Mouse (Mus musculus) liver, adult 2 months (tissue): ENCODE measurements at regions not wholly inside any gene's neighbourhood (a gene's known extent, or its start where the extent isn't known, plus 50 kb on each side); places are given as distances from the start of the nearest gene placed in this dataset.

ENCODE experiments used
- DNase-seq: peaks from one replicate; pipeline ENCODE4 v3.0.0-alpha.2; 2011; ENCODE audit warnings: low read depth, low spot score; ENCODE audit errors: extremely low read depth
- H3K27ac ChIP-seq: fragments of 200-500 bp; replicated peaks from 2 replicates; pipeline ENCODE4 v1.5.1; 2012; ENCODE audit warnings: low read depth, mild to moderate bottlenecking, control low read depth, inconsistent platforms, low read length; ENCODE audit not compliant: insufficient read depth
- H3K27me3 ChIP-seq: fragments of 200-500 bp; 2 replicates; pipeline ENCODE4 v1.6.1; 2012; ENCODE audit warnings: mild to moderate bottlenecking, moderate library complexity, low read length, inconsistent platforms; ENCODE audit not compliant: control insufficient read depth, insufficient read depth
- H3K36me3 ChIP-seq: fragments of 200-500 bp; 2 replicates; pipeline ENCODE4 v1.6.1; 2012; ENCODE audit warnings: low read length, inconsistent platforms; ENCODE audit not compliant: control insufficient read depth, insufficient read depth
- H3K4me1 ChIP-seq: fragments of 200-500 bp; 2 replicates; pipeline ENCODE4 v1.6.1; 2011; ENCODE audit warnings: low read length; ENCODE audit not compliant: control insufficient read depth, insufficient read depth
- H3K4me3 ChIP-seq: fragments of 200-500 bp; 2 replicates; pipeline ENCODE4 v1.5.1; 2011; ENCODE audit warnings: low read depth, mild to moderate bottlenecking, control low read depth, low read length, moderate library complexity; ENCODE audit not compliant: insufficient read depth
- H3K79me2 ChIP-seq: fragments of 200-500 bp; 2 replicates; pipeline ENCODE4 v1.6.1; 2012; ENCODE audit warnings: inconsistent platforms, mild to moderate bottlenecking, low read length, moderate library complexity; ENCODE audit not compliant: control insufficient read depth, insufficient read depth
- H3K9ac ChIP-seq: fragments of 200-500 bp; 2 replicates; pipeline ENCODE4 v1.6.1; 2012; ENCODE audit warnings: low read depth, mild to moderate bottlenecking, control low read depth, inconsistent platforms, low read length
- CTCF ChIP-seq: fragments of 200-500 bp; IDR thresholded peaks from 2 replicates; pipeline ENCODE4 v1.5.1; 2011; ENCODE audit warnings: low read depth, low read length, control low read depth
- POLR2A ChIP-seq: fragments of 200-500 bp; IDR thresholded peaks from 2 replicates; pipeline ENCODE4 v1.6.1; 2011; ENCODE audit warnings: low read length, control low read depth; ENCODE audit not compliant: insufficient read depth; ENCODE audit errors: extremely low read depth
- whole genome bisulfite sequencing: fragments of 180-500 bp; shearing (Covaris S2); methylation state at CpG from one replicate; pipeline ENCODE4 v1.1.7; 2018; 5-methylcytosine and 5-hydroxymethylcytosine counted together

DNA sequence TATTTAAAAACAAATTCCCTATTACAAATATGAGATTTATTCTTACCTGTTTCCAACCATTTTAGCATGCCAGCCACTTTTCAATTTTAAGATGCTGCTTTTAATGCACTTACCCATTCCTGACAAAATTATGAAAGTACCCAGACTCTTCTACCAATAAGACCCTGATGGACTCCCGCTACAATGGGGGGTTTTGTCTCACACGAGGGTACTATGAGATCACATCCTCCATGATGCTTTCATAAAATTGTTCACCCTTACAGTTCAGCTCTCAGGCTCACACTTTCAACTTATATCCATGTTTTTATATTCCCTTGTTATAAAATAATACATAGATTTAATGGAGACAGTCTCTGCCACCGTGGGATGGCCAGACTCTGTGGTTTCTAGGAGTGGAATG, 68.1 kb upstream of the Adamts18 start:
- 72% methylated on average over 3 of the region's 3 CpGs for WGBS
- no peak for DNase-seq
- Histone ChIP-seq H3K79me2 (no peaks in the 10 kb centered on the region), H3K27me3 (no peaks in the 10 kb centered on the region), H3K36me3 (no peaks in the 10 kb centered on the region), H3K4me3 (no peak overlapping the region), H3K27ac (no peak overlapping the region), H3K9ac (no peak overlapping the region), H3K4me1 (no peaks in the 10 kb centered on the region)
- TF ChIP-seq POLR2A: no peak
- TF ChIP-seq CTCF: no peak

DNA sequence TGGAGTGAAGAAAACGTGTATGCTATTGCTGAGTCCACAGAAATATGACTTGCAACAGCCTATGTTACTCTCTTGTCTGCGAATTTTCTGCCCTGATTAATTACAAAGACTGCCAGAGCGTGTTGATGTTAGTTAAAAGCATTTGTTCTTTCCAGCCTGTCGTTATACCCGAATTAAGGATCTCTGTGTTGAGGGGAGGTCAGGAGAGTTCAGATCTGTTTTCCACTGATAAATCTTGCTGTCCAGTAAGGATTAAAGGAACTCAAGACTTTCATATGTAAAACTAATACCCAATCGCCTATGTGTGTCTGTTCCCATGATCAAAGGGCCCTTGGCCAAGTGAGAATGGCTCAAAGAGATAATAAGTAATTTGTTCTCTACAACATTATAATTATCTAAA, 68.7 kb upstream of the Adamts18 start:
- Histone ChIP-seq H3K9ac (no peak overlapping the region), H3K27me3 (no peaks in the 10 kb centered on the region), H3K4me1 (no peaks in the 10 kb centered on the region), H3K36me3 (no peaks in the 10 kb centered on the region), H3K79me2 (no peaks in the 10 kb centered on the region), H3K4me3 (no peak overlapping the region), H3K27ac (no peak overlapping the region)
- WGBS: 54% methylated on average over 6 of the region's 6 CpGs
- no peak for DNase-seq
- no peak for TF ChIP-seq POLR2A
- TF ChIP-seq CTCF: no peak

DNA sequence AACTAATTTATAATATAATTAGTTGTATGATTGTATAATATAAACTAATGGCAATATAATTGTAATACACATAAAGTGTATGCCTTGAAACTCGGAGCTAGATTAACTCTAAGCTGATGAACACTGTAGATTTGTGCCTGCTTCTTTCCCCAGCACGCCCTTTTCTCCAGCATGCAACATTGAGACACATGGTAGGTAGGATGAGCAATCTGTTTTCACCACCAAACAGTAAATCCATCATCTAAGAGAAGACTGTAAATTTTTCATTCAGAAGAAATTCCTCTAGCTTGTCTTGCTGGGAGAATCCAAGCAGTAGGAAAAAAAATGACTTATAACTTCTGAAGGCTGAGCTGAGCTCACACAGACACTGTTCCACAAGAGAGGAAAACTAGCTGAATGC, 71.8 kb upstream of the Adamts18 start:
- no peaks in the 10 kb centered on the region for H3K36me3 ChIP-seq
- no peak overlapping the region for H3K9ac ChIP-seq
- H3K4me3 ChIP-seq: no peak overlapping the region
- no peaks in the 10 kb centered on the region for H3K79me2 ChIP-seq
- no peak for TF ChIP-seq CTCF
- no peak for TF ChIP-seq POLR2A
- WGBS: 60% methylated on average over 2 of the region's 2 CpGs
- no peaks in the 10 kb centered on the region for H3K27me3 ChIP-seq
- H3K4me1 ChIP-seq: no peaks in the 10 kb centered on the region
- H3K27ac ChIP-seq: no peak overlapping the region
- no peak for DNase-seq

DNA sequence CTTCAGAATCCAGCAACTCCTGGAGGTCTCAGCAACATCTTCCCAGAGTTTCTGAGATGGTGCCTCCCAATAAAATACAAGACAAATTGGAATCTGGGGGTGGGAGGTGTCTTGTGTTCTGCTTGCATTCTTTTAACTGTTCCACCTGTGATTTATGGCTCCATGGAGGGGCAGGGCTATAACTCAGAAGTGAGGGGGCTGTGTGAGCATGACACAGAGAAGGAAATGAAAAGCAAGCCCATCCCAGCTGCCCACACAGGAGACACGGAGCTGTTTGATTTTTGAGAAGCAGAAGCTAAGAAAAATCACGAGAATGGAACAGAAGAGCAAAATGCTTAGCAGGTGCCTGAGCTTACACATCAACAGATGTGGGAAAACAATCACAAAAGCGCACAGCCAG, 74.8 kb upstream of the Adamts18 start:
- H3K27me3 ChIP-seq: no peaks in the 10 kb centered on the region
- TF ChIP-seq POLR2A (no peak), CTCF (no peak)
- no peak for DNase-seq
- no peak overlapping the region for H3K27ac ChIP-seq
- H3K9ac ChIP-seq: no peak overlapping the region
- H3K4me1 ChIP-seq: no peaks in the 10 kb centered on the region
- WGBS: 64% methylated on average over 3 of the region's 3 CpGs
- no peaks in the 10 kb centered on the region for H3K79me2 ChIP-seq
- no peaks in the 10 kb centered on the region for H3K36me3 ChIP-seq
- H3K4me3 ChIP-seq: no peak overlapping the region

DNA sequence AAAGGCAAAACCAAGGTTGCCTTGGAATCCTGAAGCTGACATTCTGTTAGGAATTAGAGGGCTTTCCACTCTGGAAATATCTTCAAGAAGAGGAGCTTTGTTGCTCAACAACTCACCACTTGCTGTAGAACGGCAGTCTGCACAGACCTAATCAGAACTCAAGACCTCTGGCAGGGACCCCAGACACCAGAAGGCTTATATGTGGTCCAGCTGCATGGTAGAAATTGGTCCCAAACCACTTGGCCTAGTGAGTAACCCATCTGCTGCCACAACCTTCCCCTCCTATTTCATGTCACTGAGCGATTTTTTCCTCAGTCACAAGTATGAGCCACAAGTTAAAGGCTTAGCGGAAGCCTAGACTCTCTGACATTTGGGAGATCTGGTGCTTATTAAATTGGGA, 105.2 kb upstream of the Adamts18 start:
- no peak for DNase-seq
- no peak overlapping the region for H3K4me3 ChIP-seq
- WGBS: 82% methylated on average over 3 of the region's 3 CpGs
- no peaks in the 10 kb centered on the region for H3K36me3 ChIP-seq
- H3K27ac ChIP-seq: no peak overlapping the region
- no peak overlapping the region for H3K9ac ChIP-seq
- no peaks in the 10 kb centered on the region for H3K4me1 ChIP-seq
- no peaks in the 10 kb centered on the region for H3K79me2 ChIP-seq
- no peaks in the 10 kb centered on the region for H3K27me3 ChIP-seq
- no peak for TF ChIP-seq CTCF

DNA sequence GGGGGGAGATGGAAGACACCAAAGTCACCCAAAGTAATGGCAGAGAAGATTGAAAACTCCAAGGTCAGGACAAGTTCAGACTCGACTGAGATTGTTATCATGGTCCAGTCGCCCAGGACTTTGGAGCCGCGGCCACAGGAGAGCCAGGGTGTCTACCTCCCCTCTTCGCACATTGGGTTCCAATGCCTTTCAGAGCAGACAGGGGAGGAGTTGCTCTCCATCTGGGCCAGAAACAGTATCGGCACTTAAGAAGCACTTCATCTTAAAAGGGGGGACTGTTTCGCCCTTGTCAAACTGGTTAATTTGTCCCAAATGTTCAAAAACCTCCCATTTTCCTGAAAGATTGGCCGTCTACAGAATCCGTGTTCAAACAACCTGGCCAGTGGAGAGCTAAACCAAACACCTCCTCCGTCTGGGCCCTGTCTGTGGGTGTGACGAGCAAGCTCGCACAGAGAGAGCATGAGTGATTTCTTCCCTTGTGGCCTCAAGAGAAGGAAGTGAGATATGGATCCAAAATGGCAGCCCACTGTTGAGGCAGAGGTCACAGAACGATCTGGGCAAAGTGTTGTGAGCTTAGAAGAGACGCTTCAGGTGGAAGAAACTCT, 108.0 kb upstream of the Adamts18 start:
- Histone ChIP-seq H3K79me2 (no peaks in the 10 kb centered on the region), H3K4me1 (no peaks in the 10 kb centered on the region), H3K9ac (no peak overlapping the region), H3K27me3 (no peaks in the 10 kb centered on the region), H3K27ac (no peak overlapping the region), H3K4me3 (no peak overlapping the region), H3K36me3 (no peaks in the 10 kb centered on the region)
- no peak for TF ChIP-seq CTCF
- TF ChIP-seq POLR2A: no peak
- no peak for DNase-seq
- 81% methylated on average over 14 of the region's 14 CpGs for WGBS
